Mouse (Mus musculus): ENCODE measurements around the gene Iqschfp. TPM values are rescaled to one million over a fixed set of nuclear protein-coding genes. Genes with fewer than 3 reads are reported as not detected.
A peak's percentile ranks its signal among the peaks of the same experiment; 100 is the strongest.

Iqschfp gene
- total RNA-seq, 2 experiments from 2014 or later, result 9.5 to 13.2 TPM

GRCm38 (mm10) chr3:68573226-68573624, 681.2 kb downstream of the Iqschfp start:
- no peak for DNase-seq (ENCODE audit: low spot score in 2 of 2)
- intact Hi-C loops (cut with DNase I), result no loop called here

- intact Hi-C loops (cut with DNase I), result no loop called here
- no peak for DNase-seq (ENCODE audit: low spot score in 2 of 2)
Observed at GRCm38 (mm10) chr3:68574097-68574496, 682.1 kb downstream of the Iqschfp start.

- intact Hi-C loops (cut with DNase I), result no loop called here
- peak in 1 of 2 experiments; percentile 24 for DNase-seq (ENCODE audit: low spot score in 2 of 2)
Observed at GRCm38 (mm10) chr3:68574565-68574964, 682.5 kb downstream of the Iqschfp start.

- intact Hi-C loops (cut with DNase I), result loop anchor here (2.0 kb wide), 1 partner anchor 33 kb away; no protein-coding TSS in a partner anchor
- DNase-seq (ENCODE audit: low spot score in 2 of 2), result peak in 1 of 2 experiments; percentile 30
Observed at GRCm38 (mm10) chr3:68575636-68576340, 683.8 kb downstream of the Iqschfp start.

- peak; percentile 89 to 92 for DNase-seq (ENCODE audit: low spot score in 2 of 2)
- intact Hi-C loops (cut with DNase I), result loop anchor here (2.0 kb wide), 1 partner anchor 32 kb away; no protein-coding TSS in a partner anchor
Observed at GRCm38 (mm10) chr3:68576431-68576830, 684.4 kb downstream of the Iqschfp start.

- no peak for DNase-seq (ENCODE audit: low spot score in 2 of 2)
- intact Hi-C loops (cut with DNase I), result loop anchor here (2.0 kb wide), 1 partner anchor 32 kb away; no protein-coding TSS in a partner anchor
Observed at GRCm38 (mm10) chr3:68576948-68577347, 684.9 kb downstream of the Iqschfp start.

GRCm38 (mm10) chr3:68581591-68581990, 689.6 kb downstream of the Iqschfp start:
- intact Hi-C loops (cut with DNase I), result no loop called here
- DNase-seq (ENCODE audit: low spot score in 2 of 2), result no peak

GRCm38 (mm10) chr3:68582103-68582740, 690.2 kb downstream of the Iqschfp start:
- intact Hi-C loops (cut with DNase I), result no loop called here
- no peak for DNase-seq (ENCODE audit: low spot score in 2 of 2)

GRCm38 (mm10) chr3:68583031-68583693, 691.1 kb downstream of the Iqschfp start:
- DNase-seq (ENCODE audit: low spot score in 2 of 2), result no peak
- intact Hi-C loops (cut with DNase I), result no loop called here

GRCm38 (mm10) chr3:68583771-68584511, 691.9 kb downstream of the Iqschfp start:
- no peak for DNase-seq (ENCODE audit: low spot score in 2 of 2)
- intact Hi-C loops (cut with DNase I), result no loop called here

GRCm38 (mm10) chr3:68585213-68585612, 693.2 kb downstream of the Iqschfp start:
- DNase-seq (ENCODE audit: low spot score in 2 of 2), result no peak
- intact Hi-C loops (cut with DNase I), result no loop called here

- no peak for DNase-seq (ENCODE audit: low spot score in 2 of 2)
- intact Hi-C loops (cut with DNase I), result no loop called here
Observed at GRCm38 (mm10) chr3:68586646-68587064, 694.6 kb downstream of the Iqschfp start.

GRCm38 (mm10) chr3:68587567-68588245, 695.7 kb downstream of the Iqschfp start:
- intact Hi-C loops (cut with DNase I), result no loop called here

GRCm38 (mm10) chr3:68589220-68589840, 697.3 kb downstream of the Iqschfp start:
- intact Hi-C loops (cut with DNase I), result no loop called here
- no peak for DNase-seq (ENCODE audit: low spot score in 2 of 2)

More at GRCm38 (mm10) chr3:68587567-68588245, 695.7 kb downstream of the Iqschfp start:
- no peak for DNase-seq (ENCODE audit: low spot score in 2 of 2)

GRCm38 (mm10) chr3:68590436-68590835, 698.4 kb downstream of the Iqschfp start:
- intact Hi-C loops (cut with DNase I), result no loop called here
- no peak for DNase-seq (ENCODE audit: low spot score in 2 of 2)

GRCm38 (mm10) chr3:68592575-68592974, 700.5 kb downstream of the Iqschfp start:
- intact Hi-C loops (cut with DNase I), result no loop called here
- no peak for DNase-seq (ENCODE audit: low spot score in 2 of 2)

- DNase-seq (ENCODE audit: low spot score in 2 of 2), result peak in 1 of 2 experiments; percentile 74
- intact Hi-C loops (cut with DNase I), result no loop called here
Observed at GRCm38 (mm10) chr3:68593073-68593867, 701.2 kb downstream of the Iqschfp start.
